Mouse (Mus musculus) CD8-positive naive resting alpha-beta T cell, adult 57 days (primary cell): Measurements from ENCODE around the gene Foxp3. TPM values are rescaled to one million over a fixed set of nuclear protein-coding genes. Genes with fewer than 3 reads are reported as not detected.

Experiments used
- total RNA-seq: library from RNA; stranded (reverse); gene quantifications from one replicate; pipeline ENCODE4 v1.2.4, GENCODE M21; 2023

Gene Foxp3
- total RNA-seq, result 1.1 TPM

GRCm38 (mm10) chrX:7573176-7574086 is at the start of gene Foxp3:
TSS of gene Foxp3 (plus strand) at chrX:7573644.

GRCm38 (mm10) chrX:7574087-7574884 is 842 bp downstream of the Foxp3 start, which contains the start of gene Ppp1r3f:
TSS of gene Ppp1r3f (minus strand) at chrX:7574283.

GRCm38 (mm10) chrX:7604879-7605574 is 31.6 kb downstream of the Foxp3 start, which contains the start of gene Ccdc22:
TSS of gene Ccdc22 (minus strand) at chrX:7605517.

GRCm38 (mm10) chrX:7606783-7607182 is 33.3 kb downstream of the Foxp3 start, which contains the start of gene Cacna1f:
TSS of gene Cacna1f (plus strand) at chrX:7607083.

GRCm38 (mm10) chrX:7638401-7639091 is 65.1 kb downstream of the Foxp3 start, which contains the start of gene Syp:
TSS of gene Syp (plus strand) at chrX:7638471.

Other genes with a start within 250 kb of the Foxp3 start
- gene Usp27x, start 197.8 kb upstream of the Foxp3 start, total RNA-seq, result 0.67 TPM
- 18.8 TPM for gene Ppp1r3f, start 639 bp downstream of the Foxp3 start, total RNA-seq
- gene Ccdc22, start 31.9 kb downstream of the Foxp3 start, total RNA-seq, result 27.6 TPM
- not detected for gene Cacna1f, start 33.4 kb downstream of the Foxp3 start, total RNA-seq
- 0.49 TPM for gene Syp, start 64.8 kb downstream of the Foxp3 start, total RNA-seq
- 31.4 TPM for gene Prickle3, start 83.6 kb downstream of the Foxp3 start, total RNA-seq
- gene Plp2, start 97.7 kb downstream of the Foxp3 start, total RNA-seq, result 43.3 TPM
- gene Magix, start 107.6 kb downstream of the Foxp3 start, total RNA-seq, result not detected
- 49.5 TPM for gene Gpkow, start 123.5 kb downstream of the Foxp3 start, total RNA-seq
- gene Wdr45, start 140.7 kb downstream of the Foxp3 start, total RNA-seq, result 111 TPM
- gene Gm45208, start 148.6 kb downstream of the Foxp3 start, total RNA-seq, result not detected
- gene Praf2, start 154.8 kb downstream of the Foxp3 start, total RNA-seq, result 17.0 TPM
- gene Ccdc120, start 177.3 kb downstream of the Foxp3 start, total RNA-seq, result not detected
- gene Tfe3, start 188.9 kb downstream of the Foxp3 start, total RNA-seq, result 22.2 TPM
- gene Gripap1, start 216.1 kb downstream of the Foxp3 start, total RNA-seq, result 175 TPM
- gene Kcnd1, start 248.6 kb downstream of the Foxp3 start, total RNA-seq, result 0.80 TPM